10 mouse cellular contexts compared by ENCODE assay signal in the genomic region with DNA sequence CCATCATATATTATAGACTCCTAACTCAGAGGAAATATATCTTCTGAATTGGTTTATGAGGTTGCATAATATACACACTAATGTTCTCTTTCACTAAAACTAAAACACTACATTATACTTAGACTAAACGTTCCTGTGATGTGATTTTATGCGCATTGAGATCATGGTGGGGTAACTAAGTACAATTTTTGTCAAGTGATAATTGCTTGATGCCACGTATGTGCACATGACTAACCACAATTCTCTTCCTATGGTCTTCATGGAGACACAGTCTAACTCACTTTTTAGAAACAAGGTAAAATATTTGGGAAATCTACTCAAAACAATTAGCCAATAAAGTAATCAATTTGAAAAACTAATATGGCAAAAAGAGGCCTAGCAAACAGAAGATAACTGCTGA. TPM values are rescaled to one million over a fixed set of nuclear protein-coding genes. Genes with fewer than 3 reads are reported as not detected.
DNase-seq lines count a peak whose midpoint lies in the region; ATAC-seq and TF ChIP-seq lines count a peak whose summit lies in the region.
"Had no signal": no experiment of that assay in that cellular context is flagged by ENCODE, and none has a peak within 500 bp of the region (broad histone marks: within the 10 kb centered on the region; RNA-seq: fewer than 3 reads in every experiment).

No protein-coding gene starts in this region.

- WGBS in embryonic facial prominence, embryonic 14.5 days: 60% methylated on average over 3 of the region's 3 CpGs
- WGBS in limb, embryonic 11.5 days: 79% methylated on average over 3 of the region's 3 CpGs
- WGBS in neural tube, embryonic 14.5 days: 66% methylated on average over 3 of the region's 3 CpGs

- no peak for TF ChIP-seq CTCF in left cerebral cortex, adult 2 months (IDR thresholded peaks at IDR 0.05)

- no peak for ATAC-seq in embryonic facial prominence, embryonic 14.5 days (ENCODE audit: low read depth)
- ATAC-seq in limb, embryonic 11.5 days (ENCODE audit: insufficient number of reproducible peaks, low FRiP score, low TSS enrichment, low read depth): no peak
- ATAC-seq in neural tube, embryonic 14.5 days (ENCODE audit: low read depth): no peak
- ATAC-seq in frontal cortex, adult (ENCODE audit: low TSS enrichment): no peak

- peak overlapping the region; percentile 99 for H3K9ac ChIP-seq in embryonic facial prominence, embryonic 14.5 days (ENCODE audit: low read depth, low read length)
- peak overlapping the region; percentile 95 for H3K9ac ChIP-seq in limb, embryonic 11.5 days (ENCODE audit: low read length)
- H3K9ac ChIP-seq in neural tube, embryonic 14.5 days (replicated peaks; ENCODE audit: low read depth, low read length): no peak overlapping the region

- no peak for DNase-seq in left cerebral cortex, adult 2 months (ENCODE audit: extremely low spot score in 1 of 2, low spot score in 2 of 2)
- no peak for DNase-seq in left cerebral cortex, postnatal 4 days
- no peak for DNase-seq in embryonic facial prominence, embryonic 14.5 days (ENCODE audit: low spot score)
- no peak for DNase-seq in limb, embryonic 11.5 days (ENCODE audit: low spot score)
- DNase-seq in layer of hippocampus, adult 11-12 months (ENCODE audit: low spot score): no peak
- DNase-seq in embryo, embryonic 11 days: no peak
- DNase-seq: kidney, postnatal 36 days; thymus, adult 18-20 months had no signal

- H3K9me3 ChIP-seq in embryonic facial prominence, embryonic 14.5 days (ENCODE audit: control insufficient read depth, low read length): no peaks in the 10 kb centered on the region
- H3K9me3 ChIP-seq in limb, embryonic 11.5 days (ENCODE audit: control insufficient read depth, low read length): no peaks in the 10 kb centered on the region
- H3K9me3 ChIP-seq in neural tube, embryonic 14.5 days (ENCODE audit: control insufficient read depth, low read length): no peaks in the 10 kb centered on the region

- H3K4me2 ChIP-seq in embryonic facial prominence, embryonic 14.5 days (ENCODE audit: low read depth, low read length): peak overlapping the region; percentile 85
- H3K4me2 ChIP-seq in limb, embryonic 11.5 days (ENCODE audit: low read depth, severe bottlenecking): peak overlapping the region; percentile 62
- peak overlapping the region; percentile 64 for H3K4me2 ChIP-seq in neural tube, embryonic 14.5 days (ENCODE audit: low read depth, low read length)

- H3K36me3 ChIP-seq in embryonic facial prominence, embryonic 14.5 days (ENCODE audit: control insufficient read depth, insufficient read depth, low read length): peaks cover 10% of the 10 kb centered on the region; the same call in 1 of the 2 replicates
- H3K36me3 ChIP-seq in limb, embryonic 11.5 days (ENCODE audit: control insufficient read depth, insufficient read depth, low read length): no peaks in the 10 kb centered on the region
- no peaks in the 10 kb centered on the region for H3K36me3 ChIP-seq in neural tube, embryonic 14.5 days (ENCODE audit: control insufficient read depth, insufficient read depth, low read length)

- H3K27ac ChIP-seq in left cerebral cortex, adult 2 months: no peak overlapping the region
- peak overlapping the region; percentile 94; the same call in 1 of the 2 replicates for H3K27ac ChIP-seq in embryonic facial prominence, embryonic 14.5 days (replicated peaks; ENCODE audit: low read depth, low read length)
- H3K27ac ChIP-seq in limb, embryonic 11.5 days (replicated peaks; ENCODE audit: low read depth, low read length): no peak overlapping the region
- H3K27ac ChIP-seq in neural tube, embryonic 14.5 days (ENCODE audit: low read depth, low read length): no peak overlapping the region

- H3K4me3 ChIP-seq in left cerebral cortex, adult 2 months: peak overlapping the region; percentile 81
- peak overlapping the region; percentile 90 for H3K4me3 ChIP-seq in embryonic facial prominence, embryonic 14.5 days (ENCODE audit: low read depth, low read length)
- peak overlapping the region; percentile 78 for H3K4me3 ChIP-seq in limb, embryonic 11.5 days (ENCODE audit: low read depth, low read length)
- H3K4me3 ChIP-seq in neural tube, embryonic 14.5 days (ENCODE audit: low read depth, low read length): peak overlapping the region; percentile 91

- H3K4me1 ChIP-seq in embryonic facial prominence, embryonic 14.5 days (ENCODE audit: control insufficient read depth, insufficient read depth, low read length): peaks cover 11% of the 10 kb centered on the region; the same call in 1 of the 2 replicates
- H3K4me1 ChIP-seq in limb, embryonic 11.5 days (ENCODE audit: control insufficient read depth, insufficient read depth, low read length): peaks cover 5% of the 10 kb centered on the region; the same call in 1 of the 2 replicates
- H3K4me1 ChIP-seq in neural tube, embryonic 14.5 days (ENCODE audit: control insufficient read depth, insufficient read depth, low read length): peaks cover 13% of the 10 kb centered on the region; the same call in 1 of the 2 replicates

- no peaks in the 10 kb centered on the region for H3K27me3 ChIP-seq in embryonic facial prominence, embryonic 14.5 days (replicated peaks; ENCODE audit: control insufficient read depth, insufficient read depth, low read length)
- no peaks in the 10 kb centered on the region for H3K27me3 ChIP-seq in limb, embryonic 11.5 days (ENCODE audit: control insufficient read depth, insufficient read depth, low read length)
- no peaks in the 10 kb centered on the region for H3K27me3 ChIP-seq in neural tube, embryonic 14.5 days (ENCODE audit: control insufficient read depth, insufficient read depth, low read length)

- intact Hi-C loops in left cerebral cortex, adult 2 months (cut with DNase I): loop anchor here (5.0 to 10.0 kb wide), 3 partner anchors 285 to 570 kb away; partner anchors contain the start of gene Dlx6
- intact Hi-C loops in left cerebral cortex, postnatal 4 days (cut with DNase I): no loop called here

RNA-seq across cellular contexts. Expression of gene Sem1, which starts 1.2 kb away (rescaled TPM):
- total RNA-seq in left cerebral cortex, adult 2 months (2021): 10 to 100 TPM; 41.5 to 45.3 TPM
- 10 to 100 TPM; 47.4 to 54.3 TPM for total RNA-seq in left cerebral cortex, postnatal 4 days (2021)
- polyA plus RNA-seq in embryonic facial prominence, embryonic 14.5 days (2014; fragmentation: Nextera tagmentation; extraction: Ambion mirVana): 254 and 276 TPM in 2 replicates
- 298 and 314 TPM in 2 replicates for polyA plus RNA-seq in limb, embryonic 11.5 days (2014; fragmentation: Nextera tagmentation; extraction: Ambion mirVana)
- 139 and 144 TPM in 2 replicates for polyA plus RNA-seq in neural tube, embryonic 14.5 days (2014; fragmentation: Nextera tagmentation; extraction: Ambion mirVana)
